Mouse (Mus musculus) bone marrow macrophage, adult 2 months (primary cell): ENCODE results near the gene Mcoln2. TPM values are rescaled to one million over a fixed set of nuclear protein-coding genes. Genes with fewer than 3 reads are reported as not detected.

Source experiments
- H3K27ac ChIP-seq: 2 replicates; pipeline ENCODE4 v1.5.1; 2012; ENCODE audit warnings: low read depth, low read length; ENCODE audit not compliant: insufficient read depth
- H3K4me1 ChIP-seq: 2 replicates; pipeline ENCODE4 v1.6.1; 2012; ENCODE audit warnings: low read length; ENCODE audit not compliant: control insufficient read depth, insufficient read depth
- H3K4me3 ChIP-seq: 2 replicates; pipeline ENCODE4 v1.5.1; 2012; ENCODE audit warnings: mild to moderate bottlenecking, low read length, moderate library complexity; ENCODE audit not compliant: insufficient read depth
- CTCF ChIP-seq: IDR thresholded peaks from 2 replicates; pipeline ENCODE4 v1.5.1; 2012; ENCODE audit warnings: low read depth, mild to moderate bottlenecking, low read length, moderate library complexity
- POLR2A ChIP-seq: IDR thresholded peaks from 2 replicates; pipeline ENCODE4 v1.6.1; 2012; ENCODE audit warnings: mild to moderate bottlenecking, low read depth, low read length, borderline replicate concordance
- polyA plus RNA-seq: library from polyadenylated mRNA; stranded (reverse); fragments of >200 nt; gene quantifications from 2 replicates; pipeline ENCODE4 v1.2.4, GENCODE M21; 2012; ENCODE audit not compliant: missing spikeins, insufficient read depth, insufficient read length

Mcoln2 gene
- polyA plus RNA-seq, 1 experiment, result 35.3 TPM

GRCm38 (mm10) chr3:146156811-146157210 is 7.2 kb downstream of the Mcoln2 start:
- H3K4me1 ChIP-seq, result peaks cover 61% of the 10 kb centered on the region
- peak overlapping the region; percentile 52 for H3K4me3 ChIP-seq
- H3K27ac ChIP-seq, result peak overlapping the region; percentile 97
- TF ChIP-seq CTCF (no peak), POLR2A (no peak)

- Histone ChIP-seq H3K4me1 (peaks cover 54% of the 10 kb centered on the region), H3K27ac (peak overlapping the region; percentile 56), H3K4me3 (no peak overlapping the region)
- no peak for TF ChIP-seq POLR2A
Measured at GRCm38 (mm10) chr3:146158039-146158438, 8.4 kb downstream of the Mcoln2 start.

GRCm38 (mm10) chr3:146159360-146159759 is 9.7 kb downstream of the Mcoln2 start:
- H3K27ac ChIP-seq, result peak overlapping the region; percentile 32; the same call in 1 of the 2 replicates
- no peak overlapping the region for H3K4me3 ChIP-seq
- TF ChIP-seq POLR2A, result no peak
- no peak for TF ChIP-seq CTCF
- peaks cover 48% of the 10 kb centered on the region for H3K4me1 ChIP-seq

- TF ChIP-seq POLR2A (no peak), CTCF (no peak)
Measured at GRCm38 (mm10) chr3:146162197-146162596, 12.6 kb downstream of the Mcoln2 start.

GRCm38 (mm10) chr3:146169356-146169755 is 19.7 kb downstream of the Mcoln2 start:
- no peak overlapping the region for H3K4me3 ChIP-seq
- TF ChIP-seq CTCF (no peak), POLR2A (no peak)
- no peak overlapping the region for H3K27ac ChIP-seq
- H3K4me1 ChIP-seq, result 0 out of 2 replicates have a peak, but pooled peaks cover 2% of the 10 kb centered on the region

More at GRCm38 (mm10) chr3:146162197-146162596, 12.6 kb downstream of the Mcoln2 start:
- Histone ChIP-seq H3K4me1 (peaks cover 30% of the 10 kb centered on the region), H3K27ac (no peak overlapping the region), H3K4me3 (no peak overlapping the region)

- Histone ChIP-seq H3K4me1 (peaks cover 12% of the 10 kb centered on the region), H3K4me3 (no peak overlapping the region), H3K27ac (no peak overlapping the region)
- TF ChIP-seq POLR2A, result no peak
- TF ChIP-seq CTCF, result no peak
Measured at GRCm38 (mm10) chr3:146173030-146173429, 23.4 kb downstream of the Mcoln2 start.

GRCm38 (mm10) chr3:146174215-146174614 is 24.6 kb downstream of the Mcoln2 start:
- Histone ChIP-seq H3K27ac (no peak overlapping the region), H3K4me3 (no peak overlapping the region), H3K4me1 (peaks cover 10% of the 10 kb centered on the region)
- TF ChIP-seq CTCF (no peak), POLR2A (no peak)

GRCm38 (mm10) chr3:146177295-146177694 is 27.7 kb downstream of the Mcoln2 start:
- no peak overlapping the region for H3K27ac ChIP-seq

GRCm38 (mm10) chr3:146177748-146178582 is 28.3 kb downstream of the Mcoln2 start:
- no peak overlapping the region for H3K4me3 ChIP-seq
- no peak for TF ChIP-seq POLR2A
- peak; percentile 100 for TF ChIP-seq CTCF
- no peak overlapping the region for H3K27ac ChIP-seq
- peaks cover 10% of the 10 kb centered on the region for H3K4me1 ChIP-seq

More at GRCm38 (mm10) chr3:146177295-146177694, 27.7 kb downstream of the Mcoln2 start:
- no peak overlapping the region for H3K4me3 ChIP-seq
- H3K4me1 ChIP-seq, result peaks cover 10% of the 10 kb centered on the region
- no peak for TF ChIP-seq POLR2A
- TF ChIP-seq CTCF, result no peak

- H3K4me3 ChIP-seq, result no peak overlapping the region
Measured at GRCm38 (mm10) chr3:146180341-146180740, 30.7 kb downstream of the Mcoln2 start.

GRCm38 (mm10) chr3:146180986-146181385 is 31.4 kb downstream of the Mcoln2 start:
- TF ChIP-seq POLR2A (no peak), CTCF (peak; percentile 62)

More at GRCm38 (mm10) chr3:146180341-146180740, 30.7 kb downstream of the Mcoln2 start:
- Histone ChIP-seq H3K27ac (no peak overlapping the region), H3K4me1 (peaks cover 10% of the 10 kb centered on the region)
- no peak for TF ChIP-seq POLR2A

More at GRCm38 (mm10) chr3:146180986-146181385, 31.4 kb downstream of the Mcoln2 start:
- Histone ChIP-seq H3K4me3 (no peak overlapping the region), H3K4me1 (peaks cover 10% of the 10 kb centered on the region), H3K27ac (no peak overlapping the region)
